Mouse (Mus musculus): ENCODE data around the gene Paip2b. TPM values are rescaled to one million over a fixed set of nuclear protein-coding genes. Genes with fewer than 3 reads are reported as not detected.

Gene Paip2b
- total RNA-seq, 2 experiments from 2014 or later: 4.8 to 6.5 TPM

Other genes starting within 250 kb of the Paip2b start
- not detected in 2 replicates for gene Clec4f, start 175.6 kb downstream of the Paip2b start, total RNA-seq (2015)
- gene Clec4f, start 175.6 kb downstream of the Paip2b start, total RNA-seq (2017): not detected in 2 replicates
- not detected in 2 replicates for gene Cd207, start 153.9 kb downstream of the Paip2b start, total RNA-seq (2015)
- gene Cd207, start 153.9 kb downstream of the Paip2b start, total RNA-seq (2017): not detected in 2 replicates
- gene Vax2, start 120.5 kb downstream of the Paip2b start, total RNA-seq (2015): not detected in 2 replicates
- gene Vax2, start 120.5 kb downstream of the Paip2b start, total RNA-seq (2017): not detected in 2 replicates
- gene Atp6v1b1, start 88.8 kb downstream of the Paip2b start, total RNA-seq (2015): not detected in 2 replicates
- not detected in 2 replicates for gene Atp6v1b1, start 88.8 kb downstream of the Paip2b start, total RNA-seq (2017)
- not detected in 2 replicates for gene Ankrd53, start 69.1 kb downstream of the Paip2b start, total RNA-seq (2015)
- not detected in 2 replicates for gene Ankrd53, start 69.1 kb downstream of the Paip2b start, total RNA-seq (2017)
- gene Tex261, start 55.9 kb downstream of the Paip2b start, total RNA-seq (2015): 58.9 and 59.1 TPM in 2 replicates
- 38.2 and 44.0 TPM in 2 replicates for gene Tex261, start 55.9 kb downstream of the Paip2b start, total RNA-seq (2017)
- gene Nagk, start 36.8 kb downstream of the Paip2b start, total RNA-seq (2015): 31.7 and 34.7 TPM in 2 replicates
- 24.5 and 28.3 TPM in 2 replicates for gene Nagk, start 36.8 kb downstream of the Paip2b start, total RNA-seq (2017)
- 173 and 186 TPM in 2 replicates for gene Zfp638, start 35.4 kb upstream of the Paip2b start, total RNA-seq (2015)
- gene Zfp638, start 35.4 kb upstream of the Paip2b start, total RNA-seq (2017): 175 and 190 TPM in 2 replicates
- not detected in 2 replicates for gene Dysf, start 176.8 kb upstream of the Paip2b start, total RNA-seq (2015)
- gene Dysf, start 176.8 kb upstream of the Paip2b start, total RNA-seq (2017): not detected in 2 replicates